Mouse (Mus musculus): Measurements from ENCODE around the gene Cnih2. TPM values are rescaled to one million over a fixed set of nuclear protein-coding genes. Genes with fewer than 3 reads are reported as not detected.
A peak's percentile ranks its signal among the peaks of the same experiment; 100 is the strongest.

Cnih2 gene
- polyA plus RNA-seq, 1 experiment from 2014 or later, result 0.70 TPM

GRCm38 (mm10) chr19:5108271-5108575, 9.9 kb upstream of the Cnih2 start:
- Histone ChIP-seq H3K36me3 (ENCODE audit: insufficient read depth, low read length) (peaks cover 14% of the 10 kb centered on the region; the same call in 1 of the 2 replicates), H3K4me1 (ENCODE audit: insufficient read depth, low read depth, low read length) (peaks cover 7% of the 10 kb centered on the region; the same call in 1 of the 2 replicates), H3K4me2 (replicated peaks; ENCODE audit: low read depth, low read length) (no peak overlapping the region), H3K4me3 (ENCODE audit: low read depth, low read length) (no peak overlapping the region), H3K27ac (ENCODE audit: low read length) (peak overlapping the region; percentile 43; the same call in 1 of the 2 replicates), H3K9me3 (ENCODE audit: low read length) (no peaks in the 10 kb centered on the region), H3K9ac (replicated peaks; ENCODE audit: low read depth) (no peak overlapping the region), H3K27me3 (replicated peaks; ENCODE audit: insufficient read depth, low read length) (no peaks in the 10 kb centered on the region)
- DNase-seq (ENCODE audit: low spot score), result peak; percentile 70
- WGBS, result 20% methylated on average over 5 of the region's 5 CpGs
- TF ChIP-seq EP300 (IDR thresholded peaks at IDR 0.05) (no peak), CTCF (IDR thresholded peaks at IDR 0.05) (peak; percentile 67)
- ATAC-seq, result peak; percentile 31

- Histone ChIP-seq H3K4me2 (replicated peaks; ENCODE audit: low read depth, low read length) (0 out of 2 replicates have a peak overlapping the region, but pooled peaks have one; percentile 91), H3K9ac (replicated peaks; ENCODE audit: low read depth) (no peak overlapping the region), H3K27me3 (replicated peaks; ENCODE audit: insufficient read depth, low read length) (no peaks in the 10 kb centered on the region), H3K4me1 (ENCODE audit: insufficient read depth, low read depth, low read length) (peaks cover 7% of the 10 kb centered on the region; the same call in 1 of the 2 replicates), H3K4me3 (ENCODE audit: low read depth, low read length) (no peak overlapping the region), H3K9me3 (ENCODE audit: low read length) (no peaks in the 10 kb centered on the region), H3K36me3 (ENCODE audit: insufficient read depth, low read length) (peaks cover 19% of the 10 kb centered on the region), H3K27ac (ENCODE audit: low read length) (no peak overlapping the region)
- TF ChIP-seq CTCF (IDR thresholded peaks at IDR 0.05) (no peak), EP300 (IDR thresholded peaks at IDR 0.05) (no peak)
- 66% methylated on average over 18 of the region's 18 CpGs for WGBS
- ATAC-seq, result no peak
- DNase-seq (ENCODE audit: low spot score), result no peak
These were observed 9.4 kb upstream of the Cnih2 start for GRCm38 (mm10) chr19:5107556-5108270.

GRCm38 (mm10) chr19:5106731-5107191, 8.4 kb upstream of the Cnih2 start, which contains the start of gene Rab1b:
TSS of gene Rab1b (minus strand) at chr19:5107072.
- WGBS, result under 1% methylated on average over 41 of the region's 46 CpGs
- peaks cover 7% of the 10 kb centered on the region; the same call in 1 of the 2 replicates for H3K4me1 ChIP-seq (ENCODE audit: insufficient read depth, low read depth, low read length)
- TF ChIP-seq EP300 (IDR thresholded peaks at IDR 0.05) (no peak), CTCF (IDR thresholded peaks at IDR 0.05) (peak; percentile 17)
- H3K36me3 ChIP-seq (ENCODE audit: insufficient read depth, low read length), result peaks cover 28% of the 10 kb centered on the region
- peak within 1 kb of the TSS; percentile 82 for H3K9ac ChIP-seq (replicated peaks; ENCODE audit: low read depth)
- peak within 1 kb of the TSS; percentile 91 for H3K4me2 ChIP-seq (replicated peaks; ENCODE audit: low read depth, low read length)
- peak; percentile 99 for DNase-seq (ENCODE audit: low spot score)
- H3K9me3 ChIP-seq (ENCODE audit: low read length), result no peaks in the 10 kb centered on the region
- H3K27me3 ChIP-seq (replicated peaks; ENCODE audit: insufficient read depth, low read length), result no peaks in the 10 kb centered on the region
- ATAC-seq, result peak; percentile 96
- H3K27ac ChIP-seq (ENCODE audit: low read length), result peak within 1 kb of the TSS; percentile 92
- H3K4me3 ChIP-seq (ENCODE audit: low read depth, low read length), result peak within 1 kb of the TSS; percentile 87

- ATAC-seq (no peak), DNase-seq (ENCODE audit: low spot score) (no peak)
- H3K36me3 ChIP-seq (ENCODE audit: insufficient read depth, low read length), result peaks cover 33% of the 10 kb centered on the region
- peak overlapping the region; percentile 92 for H3K27ac ChIP-seq (ENCODE audit: low read length)
- H3K9ac ChIP-seq (replicated peaks; ENCODE audit: low read depth), result peak overlapping the region; percentile 82
- H3K9me3 ChIP-seq (ENCODE audit: low read length), result no peaks in the 10 kb centered on the region
- peaks cover 7% of the 10 kb centered on the region; the same call in 1 of the 2 replicates for H3K4me1 ChIP-seq (ENCODE audit: insufficient read depth, low read depth, low read length)
- peak overlapping the region; percentile 91 for H3K4me2 ChIP-seq (replicated peaks; ENCODE audit: low read depth, low read length)
- no peaks in the 10 kb centered on the region for H3K27me3 ChIP-seq (replicated peaks; ENCODE audit: insufficient read depth, low read length)
- H3K4me3 ChIP-seq (ENCODE audit: low read depth, low read length), result peak overlapping the region; percentile 87
- TF ChIP-seq EP300 (IDR thresholded peaks at IDR 0.05), result no peak
- 3% methylated on average over 9 of the region's 9 CpGs for WGBS
These were observed 7.8 kb upstream of the Cnih2 start for GRCm38 (mm10) chr19:5106074-5106473.

- TF ChIP-seq EP300 (IDR thresholded peaks at IDR 0.05) (no peak), CTCF (IDR thresholded peaks at IDR 0.05) (no peak)
- no peaks in the 10 kb centered on the region for H3K9me3 ChIP-seq (ENCODE audit: low read length)
- peaks cover 4% of the 10 kb centered on the region; the same call in 1 of the 2 replicates for H3K4me1 ChIP-seq (ENCODE audit: insufficient read depth, low read depth, low read length)
- H3K27me3 ChIP-seq (replicated peaks; ENCODE audit: insufficient read depth, low read length), result no peaks in the 10 kb centered on the region
- no peak overlapping the region for H3K27ac ChIP-seq (ENCODE audit: low read length)
- H3K36me3 ChIP-seq (ENCODE audit: insufficient read depth, low read length), result peaks cover 22% of the 10 kb centered on the region
- ATAC-seq (no peak; the same call in 1 of the 2 replicates), DNase-seq (ENCODE audit: low spot score) (no peak)
- peak overlapping the region; percentile 80 for H3K4me2 ChIP-seq (replicated peaks; ENCODE audit: low read depth, low read length)
- WGBS, result 10% methylated on average over 30 of the region's 31 CpGs
- no peak overlapping the region for H3K9ac ChIP-seq (replicated peaks; ENCODE audit: low read depth)
- H3K4me3 ChIP-seq (ENCODE audit: low read depth, low read length), result peak overlapping the region; percentile 28
These were observed 579 bp downstream of the Cnih2 start for GRCm38 (mm10) chr19:5097521-5098362.

- Histone ChIP-seq H3K4me1 (ENCODE audit: insufficient read depth, low read depth, low read length) (peaks cover 4% of the 10 kb centered on the region; the same call in 1 of the 2 replicates), H3K9me3 (ENCODE audit: low read length) (no peaks in the 10 kb centered on the region), H3K9ac (replicated peaks; ENCODE audit: low read depth) (no peak overlapping the region), H3K27me3 (replicated peaks; ENCODE audit: insufficient read depth, low read length) (no peaks in the 10 kb centered on the region), H3K4me2 (replicated peaks; ENCODE audit: low read depth, low read length) (no peak overlapping the region), H3K36me3 (ENCODE audit: insufficient read depth, low read length) (peaks cover 19% of the 10 kb centered on the region; the same call in 1 of the 2 replicates), H3K27ac (ENCODE audit: low read length) (no peak overlapping the region), H3K4me3 (ENCODE audit: low read depth, low read length) (no peak overlapping the region)
- ATAC-seq (no peak), DNase-seq (ENCODE audit: low spot score) (no peak)
- WGBS, result 8% methylated on average over 9 of the region's 9 CpGs
- no peak for TF ChIP-seq EP300 (IDR thresholded peaks at IDR 0.05)
- no peak for TF ChIP-seq CTCF (IDR thresholded peaks at IDR 0.05)
These were observed 2.3 kb downstream of the Cnih2 start for GRCm38 (mm10) chr19:5095887-5096474.
